Mouse (Mus musculus): ENCODE results near the gene C1rb. TPM values are rescaled to one million over a fixed set of nuclear protein-coding genes. Genes with fewer than 3 reads are reported as not detected.
"Not testable (repeated sequence)": the region's sequence is repeated elsewhere in the genome, so short reads cannot be mapped to it uniquely, and the experiment has no call there.

Gene C1rb
- polyA plus RNA-seq (2014; fragmentation: Nextera tagmentation; extraction: Ambion mirVana): not detected in 2 replicates

DNA sequence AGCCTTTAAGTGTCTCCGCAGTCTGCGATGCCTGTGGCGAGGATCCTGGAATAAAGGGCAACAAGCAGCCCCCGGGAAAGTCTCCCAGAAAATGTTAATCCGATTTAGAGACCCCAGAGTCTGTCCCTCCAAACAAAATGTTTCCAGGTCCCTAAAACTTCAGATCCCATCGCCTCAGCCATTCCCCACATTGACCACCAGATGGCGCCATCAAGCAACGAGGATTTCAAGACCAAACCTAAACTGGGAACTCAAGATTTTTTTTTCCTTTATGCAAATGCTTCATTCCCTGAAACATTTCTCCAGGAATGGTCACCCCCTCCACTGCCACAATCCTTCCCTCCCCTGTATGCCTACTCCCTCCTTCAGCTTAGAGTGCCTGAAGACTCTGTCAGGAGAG, at the start of gene C1rb:
Gene C1rb (plus strand): TSS at position 269 of the 400 bp plus-strand sequence.
- H3K9me3 ChIP-seq (ENCODE audit: control insufficient read depth, low read length): no peaks in the 10 kb centered on the region
- no peak within 1 kb of the TSS for H3K4me2 ChIP-seq (ENCODE audit: low read depth, low read length, severe bottlenecking)
- ATAC-seq (replicated peaks; ENCODE audit: low FRiP score) (no peak), DNase-seq (ENCODE audit: low spot score) (peak; percentile 74)
- no peak within 1 kb of the TSS for H3K9ac ChIP-seq (ENCODE audit: low read length)
- no peaks in the 10 kb centered on the region for H3K27me3 ChIP-seq (ENCODE audit: control insufficient read depth, insufficient read depth, low read length)
- no peaks in the 10 kb centered on the region for H3K4me1 ChIP-seq (replicated peaks; ENCODE audit: control insufficient read depth, insufficient read depth, low read length)
- no peak within 1 kb of the TSS for H3K27ac ChIP-seq (ENCODE audit: low read depth, low read length)
- WGBS: under 1% methylated on average over 8 of the region's 8 CpGs
- H3K36me3 ChIP-seq (ENCODE audit: control insufficient read depth, insufficient read depth, low read length): no peaks in the 10 kb centered on the region
- H3K4me3 ChIP-seq (ENCODE audit: low read depth, low read length): no peak within 1 kb of the TSS

DNA sequence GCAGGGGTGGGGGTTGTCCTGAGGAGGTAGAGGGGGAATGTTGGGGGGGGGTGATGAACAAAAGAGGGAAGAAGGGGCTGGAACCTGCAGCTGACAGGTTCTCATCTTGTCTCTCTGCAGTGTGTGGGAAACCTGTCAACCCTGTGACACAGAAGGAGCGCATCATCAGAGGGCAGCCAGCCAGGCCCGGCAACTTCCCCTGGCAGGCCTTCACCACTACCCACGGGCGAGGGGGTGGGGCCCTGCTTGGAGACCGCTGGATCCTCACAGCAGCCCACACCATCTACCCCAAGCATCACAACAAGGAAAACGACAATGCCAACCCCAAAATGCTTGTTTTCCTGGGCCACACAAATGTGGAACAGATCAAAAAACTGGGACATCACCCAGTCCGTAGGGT, 48.0 kb upstream of the C1rb start:
- H3K27me3 ChIP-seq (ENCODE audit: control insufficient read depth, insufficient read depth, low read length); H3K27ac ChIP-seq (ENCODE audit: low read depth, low read length); H3K4me2 ChIP-seq (ENCODE audit: low read depth, low read length, severe bottlenecking); H3K4me1 ChIP-seq (replicated peaks; ENCODE audit: control insufficient read depth, insufficient read depth, low read length); DNase-seq (ENCODE audit: low spot score); ATAC-seq (replicated peaks; ENCODE audit: low FRiP score); H3K36me3 ChIP-seq (ENCODE audit: control insufficient read depth, insufficient read depth, low read length); H3K9ac ChIP-seq (ENCODE audit: low read length); H3K4me3 ChIP-seq (ENCODE audit: low read depth, low read length); H3K9me3 ChIP-seq (ENCODE audit: control insufficient read depth, low read length): not testable (repeated sequence)
- 72% methylated on average over 7 of the region's 7 CpGs for WGBS

DNA sequence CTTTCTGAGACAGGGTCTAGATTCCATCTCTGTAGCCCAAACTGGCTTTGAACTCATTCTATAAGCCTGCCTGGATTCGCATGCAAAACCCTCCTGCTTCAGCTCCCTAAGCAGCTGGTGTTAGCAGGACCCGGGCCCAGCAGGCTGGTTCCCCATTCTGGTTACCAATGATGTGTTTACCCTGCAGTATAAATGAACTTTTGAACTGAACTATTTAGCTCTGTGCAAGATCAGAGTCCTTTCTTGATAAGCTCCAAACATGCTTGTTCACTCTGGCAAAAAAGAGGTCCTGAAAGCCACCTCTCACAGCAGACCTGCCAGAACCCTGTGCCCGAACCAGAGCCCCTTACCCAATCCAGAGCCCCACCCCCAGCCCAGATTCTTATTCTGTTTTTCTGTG, 42.2 kb upstream of the C1rb start:
- H3K9me3 ChIP-seq (ENCODE audit: control insufficient read depth, low read length): no peaks in the 10 kb centered on the region
- H3K36me3 ChIP-seq (ENCODE audit: control insufficient read depth, insufficient read depth, low read length): no peaks in the 10 kb centered on the region
- no peak for ATAC-seq (replicated peaks; ENCODE audit: low FRiP score)
- no peak overlapping the region for H3K9ac ChIP-seq (ENCODE audit: low read length)
- H3K4me2 ChIP-seq (ENCODE audit: low read depth, low read length, severe bottlenecking): no peak overlapping the region
- no peaks in the 10 kb centered on the region for H3K4me1 ChIP-seq (replicated peaks; ENCODE audit: control insufficient read depth, insufficient read depth, low read length)
- 90% methylated on average over 3 of the region's 3 CpGs for WGBS
- H3K27ac ChIP-seq (ENCODE audit: low read depth, low read length): no peak overlapping the region
- H3K4me3 ChIP-seq (ENCODE audit: low read depth, low read length): no peak overlapping the region
- no peaks in the 10 kb centered on the region for H3K27me3 ChIP-seq (ENCODE audit: control insufficient read depth, insufficient read depth, low read length)
- no peak for DNase-seq (ENCODE audit: low spot score)

DNA sequence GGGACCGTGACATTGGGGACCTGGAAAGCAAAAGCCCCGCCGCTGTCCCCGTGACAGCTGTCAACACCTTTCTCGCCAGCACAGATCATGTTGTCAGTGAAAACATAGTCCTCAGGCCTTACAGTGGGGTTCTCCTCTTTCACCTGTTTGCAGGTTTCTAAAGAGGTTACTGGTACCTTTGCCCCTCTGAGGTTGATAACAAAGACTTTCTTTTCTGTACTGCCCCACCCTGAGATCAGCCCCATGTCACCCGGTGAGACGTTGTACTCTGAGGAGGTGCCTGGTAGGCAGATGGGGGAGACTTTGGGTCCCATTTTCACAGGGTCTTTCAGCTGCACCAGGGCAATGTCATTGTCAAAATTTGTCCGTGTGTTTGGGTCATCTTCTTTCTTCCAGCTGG, 39.0 kb upstream of the C1rb start:
- no peak for DNase-seq (ENCODE audit: low spot score)
- Histone ChIP-seq H3K36me3 (ENCODE audit: control insufficient read depth, insufficient read depth, low read length) (no peaks in the 10 kb centered on the region), H3K4me1 (replicated peaks; ENCODE audit: control insufficient read depth, insufficient read depth, low read length) (no peaks in the 10 kb centered on the region), H3K9me3 (ENCODE audit: control insufficient read depth, low read length) (no peaks in the 10 kb centered on the region), H3K4me2 (ENCODE audit: low read depth, low read length, severe bottlenecking) (no peak overlapping the region), H3K27me3 (ENCODE audit: control insufficient read depth, insufficient read depth, low read length) (no peaks in the 10 kb centered on the region), H3K4me3 (ENCODE audit: low read depth, low read length) (no peak overlapping the region), H3K9ac (ENCODE audit: low read length) (no peak overlapping the region), H3K27ac (ENCODE audit: low read depth, low read length) (no peak overlapping the region)
- ATAC-seq (replicated peaks; ENCODE audit: low FRiP score): no peak
- WGBS: 86% methylated on average over 8 of the region's 8 CpGs

DNA sequence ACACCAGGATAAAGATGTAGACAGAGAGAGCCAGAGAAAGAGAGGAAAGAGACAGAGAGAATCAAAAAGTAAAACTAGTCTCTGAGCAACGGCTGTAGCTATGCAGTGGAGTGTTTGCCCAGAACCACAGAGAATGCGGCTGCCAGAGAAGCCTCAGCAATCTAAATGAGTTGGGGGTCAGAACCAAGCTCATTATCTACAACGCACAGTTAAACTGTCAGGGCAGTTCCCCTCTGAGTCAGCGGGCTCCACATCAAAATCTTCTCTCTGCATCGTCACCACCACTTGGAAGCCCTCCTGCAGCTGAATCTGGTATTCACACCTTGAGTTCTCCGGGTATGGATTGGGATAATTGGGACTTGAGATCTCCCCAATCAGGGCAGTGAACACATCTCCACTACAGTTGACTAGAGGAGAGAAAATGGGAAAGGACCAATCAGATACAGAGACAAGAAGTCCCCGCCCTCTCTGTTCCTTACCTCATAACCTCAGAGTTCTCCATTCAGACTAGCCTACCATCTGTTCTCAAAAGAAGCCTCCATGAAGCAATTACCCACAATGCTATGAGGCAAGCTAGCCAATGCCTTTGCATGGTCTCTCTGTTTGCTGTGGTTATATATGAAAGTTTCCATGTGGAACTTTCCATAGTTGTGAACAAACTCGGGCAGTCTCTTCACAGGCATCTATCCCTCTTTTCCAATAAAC, 33.8 kb upstream of the C1rb start:
- 86% methylated on average over 8 of the region's 8 CpGs for WGBS
- H3K27me3 ChIP-seq (ENCODE audit: control insufficient read depth, insufficient read depth, low read length); H3K9me3 ChIP-seq (ENCODE audit: control insufficient read depth, low read length); DNase-seq (ENCODE audit: low spot score); H3K4me1 ChIP-seq (replicated peaks; ENCODE audit: control insufficient read depth, insufficient read depth, low read length); H3K36me3 ChIP-seq (ENCODE audit: control insufficient read depth, insufficient read depth, low read length); H3K27ac ChIP-seq (ENCODE audit: low read depth, low read length); H3K4me3 ChIP-seq (ENCODE audit: low read depth, low read length); H3K4me2 ChIP-seq (ENCODE audit: low read depth, low read length, severe bottlenecking); ATAC-seq (replicated peaks; ENCODE audit: low FRiP score); H3K9ac ChIP-seq (ENCODE audit: low read length): not testable (repeated sequence)

DNA sequence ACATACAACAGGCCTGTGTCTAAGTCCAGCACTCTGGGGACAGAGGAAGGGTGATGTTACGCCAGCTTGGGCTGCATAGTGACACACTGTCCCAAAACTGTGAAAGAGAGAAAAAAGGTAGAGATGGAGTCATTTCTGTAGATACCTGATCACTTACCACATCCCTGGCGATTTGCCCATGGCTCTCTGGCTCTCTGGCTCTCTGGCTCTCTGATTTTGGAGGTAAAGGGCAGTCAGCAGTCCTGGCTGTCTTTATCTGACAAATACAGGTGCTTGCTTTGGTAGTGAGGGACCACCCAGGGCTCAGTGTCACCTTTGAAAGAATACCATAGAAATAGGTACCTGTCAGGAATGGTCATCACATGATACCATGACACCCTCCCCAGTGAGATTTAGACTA, 28.9 kb upstream of the C1rb start:
- H3K9me3 ChIP-seq (ENCODE audit: control insufficient read depth, low read length); H3K4me1 ChIP-seq (replicated peaks; ENCODE audit: control insufficient read depth, insufficient read depth, low read length); H3K9ac ChIP-seq (ENCODE audit: low read length); H3K27me3 ChIP-seq (ENCODE audit: control insufficient read depth, insufficient read depth, low read length); H3K36me3 ChIP-seq (ENCODE audit: control insufficient read depth, insufficient read depth, low read length); ATAC-seq (replicated peaks; ENCODE audit: low FRiP score); DNase-seq (ENCODE audit: low spot score); H3K4me3 ChIP-seq (ENCODE audit: low read depth, low read length); H3K27ac ChIP-seq (ENCODE audit: low read depth, low read length); H3K4me2 ChIP-seq (ENCODE audit: low read depth, low read length, severe bottlenecking): not testable (repeated sequence)
- 83% methylated on average over 2 of the region's 2 CpGs for WGBS

DNA sequence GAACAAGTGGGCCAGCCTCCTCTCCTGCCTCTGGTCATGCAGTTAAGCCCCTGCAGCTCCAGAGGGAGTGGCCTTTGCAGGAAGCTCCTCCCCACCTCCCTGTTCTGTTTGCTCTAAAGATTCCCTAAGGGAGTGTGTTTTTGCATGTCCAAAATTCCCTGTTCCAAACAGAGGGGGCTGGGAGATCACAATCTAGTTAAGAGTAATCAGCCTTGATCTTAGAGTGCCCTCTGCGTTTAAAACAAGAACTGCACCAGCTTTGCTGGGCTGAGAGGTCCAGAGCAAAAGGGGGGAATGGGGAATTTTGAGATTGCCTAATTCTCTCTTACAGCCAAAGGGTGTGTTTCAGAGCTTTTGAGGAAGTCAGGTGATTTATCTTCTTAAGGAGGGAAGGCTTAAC, 27.8 kb upstream of the C1rb start, which contains the start of gene C1s1:
Gene C1s1 (minus strand): TSS at position 76 of the 400 bp plus-strand sequence.
- 0% methylated on average over 1 of the region's 1 CpGs for WGBS
- not testable (repeated sequence) for H3K4me1 ChIP-seq (replicated peaks; ENCODE audit: control insufficient read depth, insufficient read depth, low read length); H3K9me3 ChIP-seq (ENCODE audit: control insufficient read depth, low read length); H3K36me3 ChIP-seq (ENCODE audit: control insufficient read depth, insufficient read depth, low read length); H3K9ac ChIP-seq (ENCODE audit: low read length); H3K4me3 ChIP-seq (ENCODE audit: low read depth, low read length); H3K4me2 ChIP-seq (ENCODE audit: low read depth, low read length, severe bottlenecking); H3K27ac ChIP-seq (ENCODE audit: low read depth, low read length); H3K27me3 ChIP-seq (ENCODE audit: control insufficient read depth, insufficient read depth, low read length); ATAC-seq (replicated peaks; ENCODE audit: low FRiP score); DNase-seq (ENCODE audit: low spot score)

DNA sequence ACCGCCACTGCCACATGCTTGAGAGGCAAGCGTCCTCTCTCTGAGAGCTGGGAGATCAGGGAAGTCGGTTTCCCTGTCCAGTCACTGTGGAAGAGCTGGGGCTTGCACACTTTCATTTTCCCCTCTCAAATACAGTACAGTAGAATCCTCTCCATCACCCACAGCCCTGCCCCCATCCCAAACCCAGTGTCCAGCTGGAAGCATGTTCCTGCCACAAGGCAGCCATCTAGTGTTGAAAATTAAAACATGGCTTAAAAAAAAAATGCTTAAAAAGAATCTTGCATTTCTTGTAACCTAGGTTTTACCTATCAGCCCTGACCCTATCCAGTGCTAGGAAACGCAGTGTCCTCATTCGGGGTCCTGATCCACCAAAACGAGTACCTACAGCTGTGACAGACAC, 25.6 kb upstream of the C1rb start:
- Histone ChIP-seq H3K9me3 (ENCODE audit: control insufficient read depth, low read length) (no peaks in the 10 kb centered on the region), H3K4me3 (ENCODE audit: low read depth, low read length) (no peak overlapping the region), H3K4me2 (ENCODE audit: low read depth, low read length, severe bottlenecking) (no peak overlapping the region), H3K36me3 (ENCODE audit: control insufficient read depth, insufficient read depth, low read length) (no peaks in the 10 kb centered on the region), H3K4me1 (replicated peaks; ENCODE audit: control insufficient read depth, insufficient read depth, low read length) (no peaks in the 10 kb centered on the region), H3K27me3 (ENCODE audit: control insufficient read depth, insufficient read depth, low read length) (no peaks in the 10 kb centered on the region), H3K27ac (ENCODE audit: low read depth, low read length) (no peak overlapping the region), H3K9ac (ENCODE audit: low read length) (no peak overlapping the region)
- WGBS: 87% methylated on average over 5 of the region's 6 CpGs
- DNase-seq (ENCODE audit: low spot score) (no peak), ATAC-seq (replicated peaks; ENCODE audit: low FRiP score) (no peak)

DNA sequence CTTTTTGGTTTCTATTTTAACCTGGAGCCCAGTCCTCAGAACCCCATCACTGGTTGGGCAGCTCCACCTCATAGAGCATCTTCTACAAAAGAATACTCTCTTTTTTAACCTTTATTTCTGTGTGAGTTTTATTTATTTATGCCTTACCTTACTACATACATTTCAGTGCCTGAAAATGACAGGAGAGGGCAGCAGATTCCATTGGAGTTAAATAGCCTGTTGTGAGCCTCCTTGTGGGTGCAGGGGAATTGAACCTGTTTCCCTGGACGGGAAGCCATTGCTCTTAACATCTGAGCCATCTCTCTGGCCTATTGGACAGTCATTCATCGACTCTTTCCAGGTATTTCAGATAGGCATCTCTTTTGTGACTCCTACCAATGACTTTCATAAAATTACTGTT, 24.7 kb upstream of the C1rb start:
- no peak for DNase-seq (ENCODE audit: low spot score)
- Histone ChIP-seq H3K4me1 (replicated peaks; ENCODE audit: control insufficient read depth, insufficient read depth, low read length) (no peaks in the 10 kb centered on the region), H3K4me2 (ENCODE audit: low read depth, low read length, severe bottlenecking) (no peak overlapping the region), H3K9me3 (ENCODE audit: control insufficient read depth, low read length) (no peaks in the 10 kb centered on the region), H3K27me3 (ENCODE audit: control insufficient read depth, insufficient read depth, low read length) (no peaks in the 10 kb centered on the region), H3K9ac (ENCODE audit: low read length) (no peak overlapping the region), H3K27ac (ENCODE audit: low read depth, low read length) (no peak overlapping the region), H3K4me3 (ENCODE audit: low read depth, low read length) (no peak overlapping the region), H3K36me3 (ENCODE audit: control insufficient read depth, insufficient read depth, low read length) (no peaks in the 10 kb centered on the region)
- ATAC-seq (replicated peaks; ENCODE audit: low FRiP score): no peak
- WGBS: 77% methylated on average over 2 of the region's 2 CpGs
